Mouse (Mus musculus) urinary bladder, postnatal 0 days (tissue): ENCODE results near the gene Tmem125. TPM values are rescaled to one million over a fixed set of nuclear protein-coding genes. Genes with fewer than 3 reads are reported as not detected.

Experiments used
- polyA plus RNA-seq: library from polyadenylated mRNA; unstranded; fragments of >200 nt; fragmentation: Nextera tagmentation; extraction: Ambion mirVana; gene quantifications from 2 replicates; pipeline ENCODE4 v1.2.1, GENCODE M21; 2015

Tmem125 gene
- polyA plus RNA-seq = 16.7 and 17.9 TPM in 2 replicates

GRCm38 (mm10) chr4:118543592-118544260 lies at the start of gene Tmem125:
TSS of gene Tmem125 (minus strand) at chr4:118544044.

GRCm38 (mm10) chr4:118526408-118527334 lies 17.2 kb downstream of the Tmem125 start, which contains the start of gene 2610528J11Rik:
TSS of gene 2610528J11Rik (plus strand) at chr4:118526999.

Other genes with a start within 250 kb of the Tmem125 start
- gene Szt2, start 134.8 kb downstream of the Tmem125 start, polyA plus RNA-seq = 2.3 and 2.5 TPM in 2 replicates
- gene Med8, start 134.7 kb downstream of the Tmem125 start, polyA plus RNA-seq = 82.0 and 86.7 TPM in 2 replicates
- 186 and 209 TPM in 2 replicates for gene Elovl1, start 116.0 kb downstream of the Tmem125 start, polyA plus RNA-seq
- gene Cdc20, start 106.7 kb downstream of the Tmem125 start, polyA plus RNA-seq = 39.6 and 50.2 TPM in 2 replicates
- 0.18 and 0.82 TPM in 2 replicates for gene Mpl, start 86.5 kb downstream of the Tmem125 start, polyA plus RNA-seq
- gene Tie1, start 54.0 kb downstream of the Tmem125 start, polyA plus RNA-seq = 10.6 and 11.9 TPM in 2 replicates
- gene 2610528J11Rik, start 17.0 kb downstream of the Tmem125 start, polyA plus RNA-seq = 11.9 and 12.9 TPM in 2 replicates
- 0.10 TPM in 2 replicates for gene Cfap57, start 76.7 kb upstream of the Tmem125 start, polyA plus RNA-seq
- gene Ebna1bp2, start 76.8 kb upstream of the Tmem125 start, polyA plus RNA-seq = 103 and 114 TPM in 2 replicates
- not detected in 2 replicates for gene Olfr62, start 114.9 kb upstream of the Tmem125 start, polyA plus RNA-seq
- gene Olfr1342, start 148.7 kb upstream of the Tmem125 start, polyA plus RNA-seq = not detected in 2 replicates
- not detected in 2 replicates for gene Olfr1341, start 159.5 kb upstream of the Tmem125 start, polyA plus RNA-seq
- gene Olfr1340, start 176.1 kb upstream of the Tmem125 start, polyA plus RNA-seq = not detected in 2 replicates
- gene Olfr1339, start 188.1 kb upstream of the Tmem125 start, polyA plus RNA-seq = not detected in 2 replicates
- gene Olfr1338, start 214.7 kb upstream of the Tmem125 start, polyA plus RNA-seq = not detected in 2 replicates
- gene Olfr1337, start 238.5 kb upstream of the Tmem125 start, polyA plus RNA-seq = not detected in 2 replicates